Mouse (Mus musculus) spleen, adult 18-20 months (tissue): ENCODE results near the gene Slc5a4b.
A peak's percentile ranks its signal among the peaks of the same experiment; 100 is the strongest.

ENCODE experiments used
- DNase-seq, 2 experiments: peaks; one replicate each; pipeline ENCODE4 v3.0.0; 2022; ENCODE audit warnings: mixed read lengths in 2 of 2

Gene Slc5a4b

DNA sequence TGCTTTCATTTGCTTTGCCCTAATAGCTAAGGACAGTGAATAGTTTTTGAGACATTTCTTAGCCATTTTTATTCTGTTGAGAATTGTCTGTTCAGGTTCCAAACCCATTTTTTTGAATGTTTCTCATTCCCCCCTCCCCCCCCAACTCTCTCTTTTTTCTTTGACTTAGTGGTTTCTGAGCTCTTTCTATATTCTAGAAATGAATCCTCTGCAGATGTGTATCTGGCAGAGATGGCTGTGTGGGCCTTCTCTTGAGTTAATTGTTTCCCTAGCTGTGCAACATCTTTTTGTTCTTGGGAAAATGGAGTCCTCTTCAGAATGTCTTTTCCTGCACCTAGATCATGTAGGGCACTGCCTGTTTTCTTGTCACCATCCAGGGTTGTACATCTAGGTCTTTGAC, 75.5 kb downstream of the Slc5a4b start:
- DNase-seq, result no peak

DNA sequence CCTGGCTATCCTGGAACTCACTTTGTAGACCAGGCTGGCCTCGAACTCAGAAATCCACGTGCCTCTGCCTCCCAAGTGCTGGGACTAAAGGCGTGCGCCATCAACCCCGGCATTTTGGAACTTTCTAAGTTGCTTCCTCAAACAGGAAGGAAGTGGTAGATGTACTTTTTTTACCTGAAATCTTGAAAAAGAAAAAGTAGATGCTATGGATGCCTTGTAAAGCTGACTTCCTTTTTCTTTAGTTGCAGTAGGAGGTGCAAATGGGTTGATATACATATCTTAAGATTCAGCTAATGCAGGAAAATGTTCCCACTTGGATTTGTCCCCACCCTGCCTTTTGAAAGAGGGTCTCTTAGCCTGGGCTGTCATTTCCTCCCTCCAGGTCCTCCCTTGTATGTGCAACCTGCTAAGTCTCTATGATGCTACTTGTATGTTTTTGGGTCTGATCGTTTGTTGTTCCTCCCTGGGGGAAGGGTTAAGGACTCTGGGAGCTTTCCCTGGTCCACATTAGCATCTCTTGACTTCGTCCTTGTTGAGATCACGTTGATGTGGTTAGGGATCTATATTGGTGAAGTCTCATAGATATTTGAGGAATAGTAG, 76.7 kb downstream of the Slc5a4b start:
- DNase-seq, result no peak

- DNase-seq, result peak in 1 of 2 experiments; percentile 19
Measured at GRCm38 (mm10) chr10:76033119-76033455, 77.7 kb downstream of the Slc5a4b start.

GRCm38 (mm10) chr10:76032402-76033118, 78.2 kb downstream of the Slc5a4b start, which contains the start of gene Zfp280b:
Gene Zfp280b, plus strand, starts transcription at chr10:76032650.
- peak; percentile 84 to 94 for DNase-seq

GRCm38 (mm10) chr10:76031511-76032401, 79.0 kb downstream of the Slc5a4b start:
- no peak for DNase-seq

GRCm38 (mm10) chr10:76030496-76030895, 80.3 kb downstream of the Slc5a4b start:
- no peak for DNase-seq

GRCm38 (mm10) chr10:76029276-76029675, 81.5 kb downstream of the Slc5a4b start:
- DNase-seq, result no peak

DNA sequence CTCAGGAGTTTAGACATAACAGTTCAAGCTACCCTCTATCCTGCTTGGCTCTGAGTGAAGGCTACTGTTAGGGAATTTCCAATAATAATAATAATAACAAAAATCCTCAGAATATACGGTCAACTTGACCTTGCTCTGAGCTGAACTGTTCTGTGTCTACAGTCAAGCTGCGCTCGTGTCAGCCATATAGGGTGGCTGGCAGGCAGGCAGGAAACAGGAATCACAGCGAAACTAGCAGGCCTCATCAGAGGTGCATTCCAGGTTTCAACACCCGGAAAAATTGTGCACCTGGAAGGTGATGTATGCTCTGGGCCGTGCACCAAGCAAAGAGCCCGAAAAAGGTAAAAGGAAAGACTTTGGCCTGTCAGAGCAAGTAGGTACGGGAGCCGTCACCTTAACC, 82.4 kb downstream of the Slc5a4b start:
- DNase-seq, result no peak

DNA sequence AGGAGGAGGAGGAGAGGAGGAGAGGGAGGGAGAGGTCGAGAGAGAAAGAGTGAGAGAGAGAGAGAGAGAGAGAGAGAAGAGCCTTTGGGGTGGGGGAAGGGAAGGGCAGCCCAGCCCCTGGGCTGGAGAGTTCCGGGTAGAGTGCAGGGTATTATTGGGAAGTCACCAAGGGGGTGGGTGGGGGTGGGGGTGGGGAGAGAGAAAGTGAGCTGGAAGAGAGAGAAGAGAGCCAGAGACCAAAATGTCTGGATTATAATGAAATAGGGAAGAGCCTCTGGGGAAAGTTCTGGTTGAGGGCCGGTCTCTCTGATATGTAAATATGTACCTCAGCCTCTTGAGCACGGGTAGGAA, 82.8 kb downstream of the Slc5a4b start:
- DNase-seq, result no peak

- DNase-seq, result no peak
Measured at GRCm38 (mm10) chr10:76027127-76028015, 83.4 kb downstream of the Slc5a4b start.

DNA sequence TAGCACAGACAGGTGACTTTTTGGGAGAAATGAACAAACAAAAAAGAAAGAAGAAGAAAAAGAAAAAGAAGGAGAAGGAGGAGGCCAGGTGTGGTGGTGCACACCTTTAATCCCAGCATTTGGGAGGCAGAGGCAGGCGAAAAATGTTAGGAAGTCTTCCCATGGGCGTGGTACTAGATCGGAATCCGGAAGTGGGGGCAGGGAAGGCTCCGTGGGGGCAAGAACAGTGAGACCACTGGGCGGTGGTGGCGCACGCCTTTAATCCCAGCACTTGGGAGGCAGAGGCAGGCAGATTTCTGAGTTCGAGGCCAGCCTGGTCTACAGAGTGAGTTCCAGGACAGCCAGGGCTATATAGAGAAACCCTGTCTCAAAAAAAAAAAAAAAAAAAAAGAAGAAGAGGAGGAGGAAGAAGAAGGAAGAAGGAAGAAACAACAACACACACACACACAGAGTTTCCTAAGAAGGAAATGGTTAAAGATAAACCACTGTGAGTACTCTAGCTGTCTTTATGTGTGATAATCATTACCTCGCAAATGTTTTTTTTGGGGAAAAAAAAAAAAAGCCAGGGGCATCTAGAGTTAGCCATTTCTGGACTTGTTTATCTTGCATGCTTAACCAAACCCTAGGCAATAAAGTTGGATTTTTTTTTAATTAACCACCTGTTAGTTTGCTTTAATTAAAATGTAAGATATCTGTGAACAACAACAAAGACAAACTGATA, 85.1 kb downstream of the Slc5a4b start:
- no peak for DNase-seq

- DNase-seq, result no peak
Measured at GRCm38 (mm10) chr10:76023921-76024320, 86.8 kb downstream of the Slc5a4b start.

GRCm38 (mm10) chr10:76021728-76022127, 89.0 kb downstream of the Slc5a4b start:
- DNase-seq, result no peak

DNA sequence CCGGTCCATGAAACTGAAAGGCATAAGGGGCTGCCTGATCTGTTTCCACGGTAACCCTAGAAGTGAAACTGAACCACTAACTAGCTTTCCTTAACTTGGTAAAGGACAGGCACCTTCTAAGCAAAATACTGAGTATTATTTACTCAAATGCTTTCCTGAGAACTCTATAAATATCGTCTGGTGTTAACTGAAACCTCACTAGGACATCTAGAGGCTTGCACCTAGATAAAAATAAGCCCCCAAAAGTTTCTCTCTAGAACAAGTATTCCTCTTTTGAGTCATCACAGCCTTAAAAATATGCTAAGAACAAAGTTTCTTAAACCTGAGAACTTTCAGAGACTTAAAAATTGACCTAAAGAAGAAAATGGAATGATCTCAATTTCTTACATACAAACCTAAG, 93.9 kb downstream of the Slc5a4b start:
- no peak for DNase-seq

DNA sequence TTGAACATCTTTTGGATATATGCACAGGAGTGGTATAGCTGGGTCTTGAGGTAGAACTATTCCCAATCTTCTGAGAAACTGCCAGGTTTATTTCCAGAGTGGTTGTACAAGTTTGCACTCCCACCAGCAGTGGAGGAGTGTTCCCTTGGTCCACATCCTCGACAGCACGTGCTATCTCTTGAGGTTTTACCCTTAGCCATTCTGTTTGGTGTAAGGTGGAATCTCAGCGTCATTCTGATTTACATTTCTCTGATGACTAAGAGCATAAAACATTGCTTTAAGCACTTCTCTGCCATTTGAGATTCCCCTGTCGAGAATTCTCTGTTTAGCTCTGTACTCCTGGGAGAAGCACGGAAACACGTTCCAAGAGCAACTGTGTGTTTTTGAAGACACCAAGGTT, 97.8 kb downstream of the Slc5a4b start:
- no peak for DNase-seq

DNA sequence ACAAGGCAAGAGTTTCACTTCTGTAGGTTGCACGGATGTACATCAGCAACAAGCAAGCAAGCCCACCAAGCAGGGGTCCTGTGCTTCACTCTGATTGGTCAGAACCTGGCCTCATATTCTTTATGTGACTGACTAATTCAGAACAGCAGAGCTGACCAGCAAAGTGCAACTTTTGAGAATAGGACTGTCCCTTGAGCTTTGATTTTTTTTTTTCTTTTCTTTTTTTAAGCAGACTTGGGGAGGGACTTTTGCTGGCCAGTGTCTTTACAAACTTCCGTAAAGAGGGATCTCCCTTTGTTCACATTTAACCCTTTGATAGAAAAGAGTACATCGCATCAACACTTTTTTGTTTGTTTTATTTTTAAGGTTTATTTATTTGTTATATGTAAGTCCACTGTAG, 100.9 kb downstream of the Slc5a4b start:
- no peak for DNase-seq
